Mouse (Mus musculus) lung, embryonic 16.5 days (tissue): ENCODE data around the gene Mab21l3. TPM values are rescaled to one million over a fixed set of nuclear protein-coding genes. Genes with fewer than 3 reads are reported as not detected.

Experiments used
- polyA plus RNA-seq: library from polyadenylated mRNA; unstranded; fragments of >200 nt; fragmentation: Nextera tagmentation; extraction: Ambion mirVana; gene quantifications from 2 replicates; pipeline ENCODE4 v1.2.1, GENCODE M21; 2015

The Mab21l3 gene
- polyA plus RNA-seq, 1 experiment from 2014 or later = 0.43 TPM

Other genes starting within 250 kb of the Mab21l3 start
- 115 and 118 TPM in 2 replicates for gene Atp1a1, start 244.3 kb downstream of the Mab21l3 start, polyA plus RNA-seq
- 3.7 and 4.0 TPM in 2 replicates for gene Slc22a15, start 75.5 kb upstream of the Mab21l3 start, polyA plus RNA-seq
- gene Nhlh2, start 161.1 kb upstream of the Mab21l3 start, polyA plus RNA-seq = not detected in 2 replicates
- gene Casq2, start 237.5 kb upstream of the Mab21l3 start, polyA plus RNA-seq = 15.5 and 19.0 TPM in 2 replicates